Comparison of ENCODE assay signal across 8 mouse cellular contexts in genomic region chr5:66150106-66150705, GRCm38 (mm10). TPM values are rescaled to one million over a fixed set of nuclear protein-coding genes. Genes with fewer than 3 reads are reported as not detected.
DNase-seq lines count a peak whose midpoint lies in the region; ATAC-seq and TF ChIP-seq lines count a peak whose summit lies in the region.

No protein-coding gene starts in this region.

- under 1% methylated on average over 18 of the region's 18 CpGs for WGBS in liver, adult 2 months
- WGBS in embryonic facial prominence, embryonic 11.5 days, result under 1% methylated on average over 18 of the region's 18 CpGs
- WGBS in neural tube, embryonic 12.5 days, result 2% methylated on average over 15 of the region's 18 CpGs

- H3K9ac ChIP-seq in liver, adult 2 months (ENCODE audit: low read depth, low read length), result peak overlapping the region; percentile 88
- H3K9ac ChIP-seq in embryonic facial prominence, embryonic 11.5 days (replicated peaks; ENCODE audit: low read length), result peak overlapping the region; percentile 55
- 0 out of 2 replicates have a peak overlapping the region, but pooled peaks have one; percentile 21 for H3K9ac ChIP-seq in neural tube, embryonic 12.5 days

- no peaks in the 10 kb centered on the region for H3K9me3 ChIP-seq in embryonic facial prominence, embryonic 11.5 days (replicated peaks; ENCODE audit: control insufficient read depth, low read length)
- no peaks in the 10 kb centered on the region for H3K9me3 ChIP-seq in neural tube, embryonic 12.5 days

- peak overlapping the region; percentile 92 for H3K4me2 ChIP-seq in embryonic facial prominence, embryonic 11.5 days (ENCODE audit: low read depth, low read length)
- peak overlapping the region; percentile 82 for H3K4me2 ChIP-seq in neural tube, embryonic 12.5 days (replicated peaks)

- H3K27me3 ChIP-seq in liver, adult 2 months (ENCODE audit: control insufficient read depth, insufficient read depth, low read length), result no peaks in the 10 kb centered on the region
- H3K27me3 ChIP-seq in embryonic facial prominence, embryonic 11.5 days (ENCODE audit: control insufficient read depth, insufficient read depth, low read length), result peaks cover 11% of the 10 kb centered on the region; the same call in 1 of the 2 replicates
- peaks cover 37% of the 10 kb centered on the region for H3K27me3 ChIP-seq in neural tube, embryonic 12.5 days (replicated peaks)

- 0 out of 2 replicates have a peak, but pooled peaks cover 2% of the 10 kb centered on the region for H3K36me3 ChIP-seq in liver, adult 2 months (ENCODE audit: control insufficient read depth, insufficient read depth, low read length)
- H3K36me3 ChIP-seq in embryonic facial prominence, embryonic 11.5 days (replicated peaks; ENCODE audit: control insufficient read depth, insufficient read depth, low read depth, low read length), result no peaks in the 10 kb centered on the region
- H3K36me3 ChIP-seq in neural tube, embryonic 12.5 days, result no peaks in the 10 kb centered on the region

- H3K4me1 ChIP-seq in liver, adult 2 months (ENCODE audit: control insufficient read depth, insufficient read depth, low read length), result peaks cover 22% of the 10 kb centered on the region
- H3K4me1 ChIP-seq in embryonic facial prominence, embryonic 11.5 days (ENCODE audit: control insufficient read depth, insufficient read depth, low read length), result peaks cover 2% of the 10 kb centered on the region
- peaks cover 13% of the 10 kb centered on the region for H3K4me1 ChIP-seq in neural tube, embryonic 12.5 days

- TF ChIP-seq POLR2A in liver, adult 2 months (IDR thresholded peaks at IDR 0.05; ENCODE audit: extremely low read depth, insufficient read depth, low read length), result no peak

- no peak for ATAC-seq in embryonic facial prominence, embryonic 11.5 days (replicated peaks; ENCODE audit: insufficient number of reproducible peaks, low FRiP score, low TSS enrichment, low read depth)
- no peak for ATAC-seq in neural tube, embryonic 12.5 days (ENCODE audit: low FRiP score, low read depth)

- H3K27ac ChIP-seq in liver, adult 2 months (replicated peaks; ENCODE audit: insufficient read depth, low read depth, low read length), result peak overlapping the region; percentile 99
- no peak overlapping the region for H3K27ac ChIP-seq in embryonic facial prominence, embryonic 11.5 days (replicated peaks; ENCODE audit: low read depth, low read length)
- H3K27ac ChIP-seq in neural tube, embryonic 12.5 days, result no peak overlapping the region

- H3K4me3 ChIP-seq in liver, adult 2 months (ENCODE audit: insufficient read depth, low read depth, low read length), result peak overlapping the region; percentile 70
- H3K4me3 ChIP-seq in embryonic facial prominence, embryonic 11.5 days (ENCODE audit: low read depth, low read length), result peak overlapping the region; percentile 40
- peak overlapping the region; percentile 39 for H3K4me3 ChIP-seq in neural tube, embryonic 12.5 days

- peak; percentile 68 for DNase-seq in liver, adult 2 months (ENCODE audit: extremely low read depth, low read depth, low spot score)
- no peak for DNase-seq in liver
- peak; percentile 33 for DNase-seq in embryonic facial prominence, embryonic 11.5 days (ENCODE audit: low spot score)
- peak; percentile 61 for DNase-seq in induced T-regulatory cell, adult 2 months (ENCODE audit: low read depth)
- DNase-seq in layer of hippocampus, postnatal 25 days (ENCODE audit: extremely low spot score in 1 of 2, low spot score in 1 of 2), result no peak
- DNase-seq in ovary, postnatal 36 days (ENCODE audit: low spot score), result no peak
- no peak for DNase-seq in spleen, postnatal 10 days (ENCODE audit: low spot score in 2 of 2)

- H3K79me2 ChIP-seq in liver, adult 2 months (ENCODE audit: control insufficient read depth, insufficient read depth, low read length), result peaks cover 22% of the 10 kb centered on the region; the same call in 1 of the 2 replicates

- TF ChIP-seq CTCF in liver, adult 2 months (IDR thresholded peaks at IDR 0.05; ENCODE audit: low read depth, low read length), result no peak

RNA-seq across cellular contexts. Expression of gene Rbm47, which starts 22.7 kb away (rescaled TPM):
- 63.5 and 81.8 TPM in 2 replicates for total RNA-seq in liver, adult 2 months (2014; rRNA removed)
- polyA plus RNA-seq in liver, adult 2 months (2012; rRNA removed), result 47.4 and 58.7 TPM in 2 replicates
- 2.9 and 3.6 TPM in 2 replicates for polyA plus RNA-seq in embryonic facial prominence, embryonic 11.5 days (2014; fragmentation: Nextera tagmentation; extraction: Ambion mirVana)
- polyA plus RNA-seq in neural tube, embryonic 12.5 days (2016; fragmentation: Nextera tagmentation; extraction: Ambion mirVana), result 1.3 and 1.4 TPM in 2 replicates
- total RNA-seq in layer of hippocampus, postnatal 25 days (2021), result 1 to 10 TPM; 1.3 TPM

Comparison
In these comparisons a context has a peak if more than half of its experiments do, and no peak if none do; other contexts are left out.
1. DNase-seq: peak in liver, adult 2 months (single experiment), embryonic facial prominence, embryonic 11.5 days (single experiment) and induced T-regulatory cell, adult 2 months (single experiment); none in liver (single experiment), layer of hippocampus, postnatal 25 days (0 of 2), ovary, postnatal 36 days (single experiment) and spleen, postnatal 10 days (0 of 2).
2. H3K9ac ChIP-seq: peak in every context shown above with its lines; median percentile 88 in liver, adult 2 months; 55 in embryonic facial prominence, embryonic 11.5 days; 21 in neural tube, embryonic 12.5 days.
3. RNA of gene Rbm47, which starts 22.7 kb away (polyA plus RNA-seq): 47.4 to 58.7 TPM in liver, adult 2 months; 2.9 to 3.6 TPM in embryonic facial prominence, embryonic 11.5 days and 1.3 to 1.4 TPM in neural tube, embryonic 12.5 days; every median in the first group is over 10 times any median in the second.
4. Peak in every context shown above with its lines, with median percentiles within 50 percentile points of each other: H3K4me3 ChIP-seq.